Mouse (Mus musculus): ENCODE data around the gene Skida1.

- TF ChIP-seq CTCF (IDR thresholded peaks at IDR 0.05; ENCODE audit: borderline replicate concordance, extremely low read depth, insufficient read depth, insufficient read length) (no peak), POLR2A (IDR thresholded peaks at IDR 0.05; ENCODE audit: borderline replicate concordance, extremely low read depth, insufficient read depth, insufficient read length, poor library complexity, severe bottlenecking) (no peak)
Observed at GRCm38 (mm10) chr2:18095804-18096203, 47.0 kb upstream of the Skida1 start.
